Mouse (Mus musculus): Measurements from ENCODE around the gene Col26a1. TPM values are rescaled to one million over a fixed set of nuclear protein-coding genes. Genes with fewer than 3 reads are reported as not detected.

Gene Col26a1
- polyA plus RNA-seq, 1 experiment from 2014 or later, result 62.5 TPM

DNA sequence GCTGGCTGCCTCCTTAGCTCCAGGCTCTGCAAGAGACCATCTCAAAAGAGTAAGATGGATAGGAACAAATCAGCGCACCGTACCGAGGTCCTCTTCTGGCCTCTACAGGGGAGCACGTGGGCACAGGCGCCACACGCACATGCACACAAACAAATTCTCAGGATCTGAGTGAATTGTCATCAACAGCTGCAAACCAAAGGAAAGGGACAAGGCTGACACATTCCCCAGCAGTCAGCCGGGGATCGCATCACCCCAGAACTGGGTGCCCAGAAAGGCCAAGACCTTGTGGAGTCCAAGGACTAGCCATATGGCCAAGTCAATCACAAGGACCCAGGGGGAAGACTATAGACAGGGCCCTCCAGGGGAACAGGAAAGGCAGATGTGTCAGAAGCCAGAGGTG, 10.6 kb downstream of the Col26a1 start:
- H3K27ac ChIP-seq, result peak overlapping the region; percentile 22; the same call in 1 of the 2 replicates
- H3K4me1 ChIP-seq, result peaks cover 27% of the 10 kb centered on the region
- no peaks in the 10 kb centered on the region for H3K9me3 ChIP-seq (replicated peaks)
- H3K27me3 ChIP-seq, result no peaks in the 10 kb centered on the region
- 68% methylated on average over 8 of the region's 8 CpGs for WGBS
- ATAC-seq (replicated peaks; ENCODE audit: low FRiP score), result no peak
- no peak overlapping the region for H3K4me3 ChIP-seq (replicated peaks)
- no peak overlapping the region for H3K4me2 ChIP-seq
- no peak overlapping the region for H3K9ac ChIP-seq
- peaks cover 9% of the 10 kb centered on the region for H3K36me3 ChIP-seq

DNA sequence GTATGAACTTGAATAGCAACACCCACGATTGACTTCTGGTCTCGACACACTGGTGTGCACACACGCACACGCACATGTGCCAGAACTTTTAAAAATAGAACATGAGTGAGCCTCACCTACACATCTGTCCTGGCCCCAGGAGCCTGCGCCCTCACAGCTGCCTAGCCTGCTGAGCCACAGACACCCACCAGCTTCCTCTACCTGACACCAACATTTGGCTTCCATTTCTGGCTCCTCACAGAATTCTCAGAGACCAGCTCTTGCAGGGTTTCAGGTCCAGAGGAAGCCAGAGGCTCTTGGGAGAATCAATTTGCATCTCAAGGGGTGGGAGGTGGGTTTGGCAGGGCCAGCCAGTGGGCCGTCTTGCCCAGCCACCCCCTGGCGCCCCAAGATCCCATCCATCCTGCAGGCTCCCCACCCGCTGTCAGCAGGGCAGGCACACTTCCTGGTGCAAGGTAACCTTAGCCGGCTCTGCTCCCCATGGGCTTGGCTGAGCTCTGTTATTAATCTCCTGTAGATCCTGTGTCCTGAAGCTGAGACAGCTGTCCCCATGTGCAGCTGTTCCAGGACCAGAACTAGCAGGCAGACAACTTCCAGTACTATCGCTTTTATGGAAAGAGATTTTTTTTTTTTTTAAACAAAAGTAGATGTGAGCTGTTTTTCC, 13.4 kb downstream of the Col26a1 start:
- Histone ChIP-seq H3K4me2 (peak overlapping the region; percentile 23), H3K27me3 (no peaks in the 10 kb centered on the region), H3K27ac (peak overlapping the region; percentile 87), H3K4me1 (peaks cover 29% of the 10 kb centered on the region), H3K4me3 (replicated peaks) (no peak overlapping the region), H3K36me3 (no peaks in the 10 kb centered on the region), H3K9me3 (replicated peaks) (no peaks in the 10 kb centered on the region), H3K9ac (0 out of 2 replicates have a peak overlapping the region, but pooled peaks have one; percentile 5)
- peak; percentile 78 for ATAC-seq (replicated peaks; ENCODE audit: low FRiP score)
- WGBS, result 46% methylated on average over 10 of the region's 10 CpGs

DNA sequence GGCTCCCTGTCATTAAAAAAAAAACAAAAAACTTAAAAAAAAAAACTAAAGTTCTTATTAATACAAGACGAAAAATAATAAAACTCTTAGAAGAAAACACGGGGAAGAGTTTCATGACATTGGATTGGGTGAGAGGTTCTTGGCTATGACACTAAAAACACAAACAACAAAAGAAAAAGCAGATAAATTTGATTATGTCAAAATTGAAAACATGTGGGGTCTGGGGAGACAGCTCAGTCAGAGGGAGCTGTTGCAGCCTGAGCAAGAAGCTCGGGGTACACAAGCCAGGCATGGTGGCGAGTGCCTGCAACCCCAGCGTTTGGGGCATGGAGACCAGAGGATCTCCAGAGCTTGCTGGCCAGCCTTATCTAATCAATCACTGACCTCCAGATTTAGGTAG, 15.3 kb downstream of the Col26a1 start:
- Histone ChIP-seq H3K4me2 (no peak overlapping the region), H3K9me3 (replicated peaks) (no peaks in the 10 kb centered on the region), H3K4me1 (peaks cover 42% of the 10 kb centered on the region), H3K4me3 (replicated peaks) (no peak overlapping the region), H3K27me3 (no peaks in the 10 kb centered on the region), H3K9ac (no peak overlapping the region), H3K27ac (no peak overlapping the region), H3K36me3 (no peaks in the 10 kb centered on the region)
- ATAC-seq (replicated peaks; ENCODE audit: low FRiP score), result no peak
- 75% methylated on average over 5 of the region's 5 CpGs for WGBS

DNA sequence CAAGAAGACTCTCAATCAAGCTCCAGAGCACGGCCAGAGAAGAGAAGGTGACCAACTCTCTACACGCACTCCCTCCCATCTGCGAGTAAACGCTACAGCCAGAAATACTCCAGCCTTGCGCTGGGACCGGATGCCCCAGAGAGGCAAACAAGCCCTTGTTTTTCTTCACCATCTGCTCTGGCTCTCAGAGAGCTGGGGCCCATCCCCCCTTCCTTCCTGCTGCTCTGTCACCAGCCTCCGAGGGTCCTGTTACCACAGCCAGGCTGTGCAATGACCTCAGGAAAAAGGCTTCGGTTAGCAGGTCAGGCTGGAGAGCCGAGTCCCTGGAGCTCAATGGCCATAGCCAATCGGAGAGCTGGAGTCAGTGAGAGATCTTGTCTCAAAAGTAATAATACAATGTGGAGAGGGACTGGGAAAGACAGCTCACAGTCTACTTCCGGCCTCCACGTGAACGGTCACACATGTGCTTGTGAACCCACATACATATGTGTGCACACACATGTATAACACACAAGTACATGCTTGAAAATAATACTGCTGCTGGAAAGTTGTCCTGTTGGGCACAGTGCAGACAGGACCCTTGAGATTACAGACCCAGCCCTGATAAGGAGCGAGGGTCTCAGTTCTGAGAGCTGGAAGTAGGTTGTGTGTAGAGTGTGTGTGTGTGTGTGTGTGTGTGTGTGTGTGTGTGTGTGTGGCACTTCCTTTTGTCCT, 18.9 kb downstream of the Col26a1 start:
- H3K27ac ChIP-seq, result peak overlapping the region; percentile 98
- peak; percentile 88 for ATAC-seq (replicated peaks; ENCODE audit: low FRiP score)
- peak overlapping the region; percentile 43 for H3K4me2 ChIP-seq
- H3K9ac ChIP-seq, result 0 out of 2 replicates have a peak overlapping the region, but pooled peaks have one; percentile 25
- H3K4me1 ChIP-seq, result peaks cover 48% of the 10 kb centered on the region
- no peaks in the 10 kb centered on the region for H3K9me3 ChIP-seq (replicated peaks)
- no peaks in the 10 kb centered on the region for H3K27me3 ChIP-seq
- no peaks in the 10 kb centered on the region for H3K36me3 ChIP-seq
- H3K4me3 ChIP-seq (replicated peaks), result no peak overlapping the region
- WGBS, result 4% methylated on average over 14 of the region's 14 CpGs

DNA sequence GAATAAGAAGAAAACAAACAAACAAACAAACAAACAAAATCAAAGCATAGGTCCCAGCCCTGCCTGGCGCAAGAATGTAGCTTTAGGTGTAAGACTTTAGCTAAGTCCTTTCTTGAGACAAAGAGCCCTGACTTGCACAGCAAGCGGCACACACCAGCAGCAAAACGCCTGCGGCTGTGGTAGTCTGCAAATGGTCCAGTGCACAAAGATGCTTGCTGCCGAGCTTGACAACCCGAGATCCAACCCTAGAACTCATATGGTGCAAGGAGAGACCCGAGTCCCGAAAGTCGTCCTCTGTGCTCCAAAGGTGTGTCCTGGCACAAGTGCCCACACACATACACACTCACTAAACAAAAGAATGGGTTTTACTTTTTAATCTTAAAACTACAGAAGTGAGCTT, 19.7 kb downstream of the Col26a1 start:
- Histone ChIP-seq H3K4me1 (peaks cover 44% of the 10 kb centered on the region), H3K27ac (peak overlapping the region; percentile 98), H3K9me3 (replicated peaks) (no peaks in the 10 kb centered on the region), H3K4me3 (replicated peaks) (no peak overlapping the region), H3K9ac (0 out of 2 replicates have a peak overlapping the region, but pooled peaks have one; percentile 25), H3K4me2 (peak overlapping the region; percentile 43; the same call in 1 of the 2 replicates), H3K36me3 (no peaks in the 10 kb centered on the region), H3K27me3 (no peaks in the 10 kb centered on the region)
- 26% methylated on average over 9 of the region's 9 CpGs for WGBS
- no peak for ATAC-seq (replicated peaks; ENCODE audit: low FRiP score)

DNA sequence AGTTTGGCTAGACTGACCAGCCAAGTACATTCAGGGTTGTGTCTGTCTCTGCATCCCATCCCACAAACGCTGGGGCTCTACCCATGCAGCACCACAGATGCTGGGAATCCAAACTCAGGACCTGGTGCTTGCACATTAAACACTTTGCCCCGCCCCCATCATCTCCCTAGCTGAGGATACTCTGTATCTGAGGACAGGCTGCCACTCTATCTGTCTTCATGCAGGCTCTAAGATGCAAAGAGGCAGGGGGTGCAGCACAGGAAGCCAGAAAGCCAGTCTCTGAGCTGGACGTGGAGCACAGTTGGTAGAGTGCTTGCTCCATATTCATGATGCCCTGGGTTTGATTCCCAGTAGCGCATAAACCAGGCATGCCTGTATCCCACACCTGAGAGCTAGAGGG, 20.2 kb downstream of the Col26a1 start:
- H3K36me3 ChIP-seq, result no peaks in the 10 kb centered on the region
- H3K9ac ChIP-seq, result no peak overlapping the region

DNA sequence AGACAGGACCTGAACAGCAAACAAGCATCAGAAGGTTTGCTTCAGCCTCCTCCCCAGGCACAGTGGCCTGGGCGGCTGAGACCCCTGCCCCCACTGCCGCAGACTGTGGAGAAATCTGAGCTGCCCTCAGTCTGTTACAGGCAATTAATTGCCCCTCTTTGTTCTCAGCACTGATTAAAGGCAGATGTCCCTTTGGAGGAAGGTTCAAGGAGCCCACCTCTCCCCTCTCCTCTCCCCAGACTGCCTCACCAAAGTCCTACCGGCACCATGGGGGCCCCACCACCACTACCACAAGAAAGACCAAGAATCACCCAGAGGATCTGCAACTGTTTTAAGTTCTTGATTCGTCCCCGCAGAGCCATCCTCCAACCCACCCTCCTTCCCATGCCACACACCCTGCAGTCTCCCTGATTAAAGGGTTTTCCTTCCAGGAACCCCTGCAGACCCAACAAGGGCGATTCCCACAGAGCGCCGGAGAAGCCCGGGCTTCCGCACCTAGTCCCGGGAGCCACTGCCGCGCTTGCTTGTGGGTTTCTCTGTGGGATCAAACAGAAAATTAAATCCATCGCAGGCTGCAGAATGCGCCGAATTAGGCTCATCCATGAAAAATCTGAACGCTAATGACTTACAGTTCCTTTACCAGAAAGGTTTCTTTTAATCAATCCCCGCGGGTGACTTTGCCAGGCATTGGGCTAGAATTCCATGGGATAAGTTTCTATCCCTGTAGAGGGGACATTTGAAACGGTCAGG, 21.6 kb downstream of the Col26a1 start:
- no peaks in the 10 kb centered on the region for H3K9me3 ChIP-seq (replicated peaks)
- peak overlapping the region; percentile 98 for H3K27ac ChIP-seq
- peak; percentile 60 for ATAC-seq (replicated peaks; ENCODE audit: low FRiP score)
- no peaks in the 10 kb centered on the region for H3K27me3 ChIP-seq
- peaks cover 44% of the 10 kb centered on the region for H3K4me1 ChIP-seq
- peak overlapping the region; percentile 12; the same call in 1 of the 2 replicates for H3K4me3 ChIP-seq (replicated peaks)
- no peaks in the 10 kb centered on the region for H3K36me3 ChIP-seq
- H3K4me2 ChIP-seq, result peak overlapping the region; percentile 54
- 7% methylated on average over 20 of the region's 20 CpGs for WGBS
- peak overlapping the region; percentile 29; the same call in 1 of the 2 replicates for H3K9ac ChIP-seq

More for the DNA sequence above, 20.2 kb downstream of the Col26a1 start:
- WGBS, result 36% methylated on average over 4 of the region's 4 CpGs
- Histone ChIP-seq H3K27me3 (no peaks in the 10 kb centered on the region), H3K4me3 (replicated peaks) (no peak overlapping the region), H3K27ac (peak overlapping the region; percentile 98), H3K9me3 (replicated peaks) (no peaks in the 10 kb centered on the region), H3K4me2 (no peak overlapping the region), H3K4me1 (peaks cover 44% of the 10 kb centered on the region)
- no peak for ATAC-seq (replicated peaks; ENCODE audit: low FRiP score)

DNA sequence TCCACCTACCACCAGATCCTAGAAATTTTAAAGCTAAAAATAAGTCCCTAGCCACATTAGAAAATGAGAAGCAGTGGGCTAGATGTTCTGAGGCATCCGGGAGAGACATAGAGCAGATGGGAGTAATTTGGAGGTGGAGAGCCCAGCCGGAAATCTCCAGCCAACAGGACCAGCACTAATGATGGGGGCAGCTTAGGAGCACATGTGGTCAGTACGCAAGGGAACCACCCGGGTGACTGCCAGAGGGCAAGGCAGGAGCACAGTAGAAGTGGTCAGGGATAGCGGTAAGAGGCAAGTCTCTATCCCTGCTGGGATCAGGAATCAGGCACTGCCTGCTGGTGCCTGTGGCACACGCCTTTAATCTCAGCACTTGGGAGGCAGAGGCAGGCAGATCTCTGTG, 32.3 kb downstream of the Col26a1 start:
- ATAC-seq (replicated peaks; ENCODE audit: low FRiP score), result no peak

DNA sequence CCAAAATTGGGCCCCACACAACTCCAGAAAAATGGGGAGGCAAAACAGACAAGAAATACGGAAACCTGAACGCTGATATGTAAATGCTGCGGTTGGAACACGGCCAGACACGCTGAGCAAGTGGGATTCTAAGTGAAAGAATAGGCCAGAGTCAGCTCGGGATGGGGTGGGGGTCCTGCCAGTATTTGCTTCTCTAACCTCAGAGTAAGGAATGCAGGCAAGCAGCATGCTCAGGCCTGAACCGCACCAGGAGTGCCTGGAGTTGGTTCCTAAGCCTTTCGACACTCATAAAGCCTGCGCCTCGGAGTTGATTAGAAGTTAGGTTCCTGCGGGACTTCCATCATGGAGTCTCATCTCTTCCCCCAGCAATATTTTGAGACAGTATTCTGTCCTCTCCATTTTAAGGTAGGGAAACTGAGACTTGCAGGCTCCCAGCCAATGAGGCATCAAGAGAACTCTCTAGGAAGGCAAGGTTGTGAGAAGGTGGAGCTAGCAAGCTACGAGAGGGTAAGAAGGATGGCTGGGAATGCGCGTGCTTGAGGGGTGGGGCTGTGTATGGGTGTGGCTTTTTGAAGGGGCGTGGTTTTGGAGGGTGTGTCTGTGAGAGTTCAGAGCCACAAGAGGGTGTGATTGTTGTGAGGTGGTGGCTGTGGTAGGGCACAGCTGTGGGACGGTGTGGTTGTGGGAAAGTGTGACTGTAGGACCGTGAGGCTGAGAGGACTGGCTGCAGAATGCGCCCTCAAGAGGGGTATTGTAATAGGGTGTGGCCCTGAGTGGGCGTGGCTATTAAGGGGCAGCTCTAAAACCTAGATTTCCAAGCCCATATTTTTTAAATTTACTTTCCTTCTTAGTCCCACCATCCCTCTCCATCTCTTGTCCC, 36.4 kb downstream of the Col26a1 start:
- H3K9me3 ChIP-seq (replicated peaks), result no peaks in the 10 kb centered on the region; the same call in 1 of the 2 replicates
- no peak overlapping the region for H3K9ac ChIP-seq
- ATAC-seq (replicated peaks; ENCODE audit: low FRiP score), result no peak
- H3K4me3 ChIP-seq (replicated peaks), result no peak overlapping the region
- 84% methylated on average over 19 of the region's 19 CpGs for WGBS
- no peaks in the 10 kb centered on the region for H3K27me3 ChIP-seq
- peaks cover 18% of the 10 kb centered on the region for H3K36me3 ChIP-seq
- H3K4me1 ChIP-seq, result no peaks in the 10 kb centered on the region
- no peak overlapping the region for H3K27ac ChIP-seq
- H3K4me2 ChIP-seq, result no peak overlapping the region

More for the DNA sequence above, 32.3 kb downstream of the Col26a1 start:
- Histone ChIP-seq H3K4me3 (replicated peaks) (no peak overlapping the region), H3K9me3 (replicated peaks) (no peaks in the 10 kb centered on the region), H3K4me2 (no peak overlapping the region), H3K27ac (no peak overlapping the region), H3K36me3 (peaks cover 12% of the 10 kb centered on the region; the same call in 1 of the 2 replicates), H3K9ac (no peak overlapping the region), H3K27me3 (no peaks in the 10 kb centered on the region), H3K4me1 (no peaks in the 10 kb centered on the region)
- 92% methylated on average over 6 of the region's 6 CpGs for WGBS

DNA sequence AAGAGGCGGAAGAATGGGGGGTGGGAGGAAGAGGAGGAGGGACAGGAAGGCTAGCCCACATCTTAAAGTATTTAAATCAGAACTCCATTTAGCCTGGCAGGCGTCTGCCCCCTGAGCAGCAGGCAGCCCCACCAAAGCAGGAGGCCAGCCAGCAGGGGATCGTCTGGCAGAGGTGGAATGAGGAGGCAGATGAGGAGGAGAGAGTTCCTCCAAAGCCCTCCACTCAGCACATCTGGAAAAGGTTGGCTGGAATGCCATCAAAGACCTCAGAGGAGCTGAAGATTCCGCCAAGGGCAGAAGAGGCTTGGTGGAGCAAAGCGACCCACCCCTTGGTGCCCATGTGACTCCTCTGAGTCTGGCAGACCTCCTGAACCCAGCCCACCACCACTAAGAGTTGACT, 39.1 kb downstream of the Col26a1 start:
- H3K4me2 ChIP-seq, result no peak overlapping the region
- no peak overlapping the region for H3K9ac ChIP-seq
- ATAC-seq (replicated peaks; ENCODE audit: low FRiP score), result no peak
- 54% methylated on average over 5 of the region's 5 CpGs for WGBS
- H3K27me3 ChIP-seq, result no peaks in the 10 kb centered on the region
- H3K27ac ChIP-seq, result no peak overlapping the region
- H3K4me1 ChIP-seq, result 0 out of 2 replicates have a peak, but pooled peaks cover 4% of the 10 kb centered on the region
- peaks cover 26% of the 10 kb centered on the region for H3K36me3 ChIP-seq
- H3K9me3 ChIP-seq (replicated peaks), result no peaks in the 10 kb centered on the region; the same call in 1 of the 2 replicates
- H3K4me3 ChIP-seq (replicated peaks), result no peak overlapping the region

DNA sequence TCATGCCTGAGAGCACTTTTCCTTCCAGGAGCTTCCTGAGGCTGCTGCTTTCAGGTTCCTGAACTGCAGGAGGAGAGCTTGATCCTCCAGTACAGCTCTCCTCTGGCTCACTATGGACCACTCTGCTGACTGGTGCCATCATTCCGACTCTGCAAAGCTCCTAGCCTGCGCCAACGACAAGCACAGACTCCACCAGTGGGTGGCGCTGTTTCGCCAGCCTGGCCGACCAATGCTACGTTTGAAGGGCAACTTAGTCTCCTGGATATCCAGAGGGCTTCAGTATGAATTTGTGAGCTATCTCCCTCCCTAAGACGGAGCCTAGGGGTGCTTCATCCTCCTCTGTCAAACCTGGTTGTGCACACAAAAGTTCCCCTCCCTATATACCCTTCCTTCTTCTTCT, 43.0 kb downstream of the Col26a1 start:
- Histone ChIP-seq H3K4me3 (replicated peaks) (no peak overlapping the region), H3K9ac (no peak overlapping the region), H3K36me3 (peaks cover 17% of the 10 kb centered on the region), H3K9me3 (replicated peaks) (no peaks in the 10 kb centered on the region; the same call in 1 of the 2 replicates), H3K4me1 (peaks cover 9% of the 10 kb centered on the region; the same call in 1 of the 2 replicates), H3K27ac (peak overlapping the region; percentile 29; the same call in 1 of the 2 replicates), H3K27me3 (no peaks in the 10 kb centered on the region), H3K4me2 (no peak overlapping the region)
- 0 out of 2 replicates have a peak, but pooled peaks have one; percentile 27 for ATAC-seq (replicated peaks; ENCODE audit: low FRiP score)
- 5% methylated on average over 8 of the region's 8 CpGs for WGBS

Data from kidney, embryonic 15.5 days (tissue).